Mouse (Mus musculus) cortical plate, adult 2 months (tissue): ENCODE measurements around the gene Acot7.

Experiments
- CTCF ChIP-seq: fragments of 200-500 bp; IDR thresholded peaks from 2 replicates; pipeline ENCODE4 v1.5.1; 2011; ENCODE audit warnings: mild to moderate bottlenecking, control low read depth, low read length; ENCODE audit not compliant: insufficient read depth; ENCODE audit errors: extremely low read depth
- POLR2A ChIP-seq: fragments of 200-500 bp; IDR thresholded peaks from 2 replicates; pipeline ENCODE4 v1.6.1; 2011; ENCODE audit warnings: mild to moderate bottlenecking, low read length, control low read depth; ENCODE audit not compliant: insufficient read depth; ENCODE audit errors: extremely low read depth

GRCm38 (mm10) chr4:152131809-152132771, 45.8 kb upstream of the Acot7 start:
- TF ChIP-seq POLR2A = no peak
- no peak for TF ChIP-seq CTCF
